Mouse (Mus musculus): ENCODE data around the gene Dmbt1. TPM values are rescaled to one million over a fixed set of nuclear protein-coding genes. Genes with fewer than 3 reads are reported as not detected.

Dmbt1 gene
- polyA plus RNA-seq, 1 experiment, result not detected

DNA sequence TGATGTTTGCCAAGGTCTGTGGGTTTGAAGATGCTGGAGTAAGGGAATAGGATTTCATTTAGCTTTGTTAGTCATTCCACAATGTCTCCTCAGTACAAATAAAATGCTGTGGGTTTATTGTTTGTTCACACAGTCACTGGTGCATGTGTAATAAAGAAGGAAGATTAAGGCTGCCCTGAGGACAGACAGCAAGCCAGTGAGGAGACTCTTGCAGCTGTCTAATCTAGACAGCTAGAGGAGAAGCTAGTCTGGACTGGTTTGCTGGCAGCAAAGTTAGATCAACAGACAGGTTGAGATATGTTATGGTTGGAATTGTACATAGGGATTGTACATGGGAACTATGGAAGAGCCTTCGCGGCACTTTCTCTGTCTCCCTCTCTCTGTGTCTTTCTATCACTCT lies 24.6 kb upstream of the Dmbt1 start:
- H3K36me3 ChIP-seq (ENCODE audit: control insufficient read depth, insufficient read depth, low read length, poor library complexity, severe bottlenecking), result no peaks in the 10 kb centered on the region
- no peak overlapping the region for H3K9ac ChIP-seq (ENCODE audit: low read depth, poor library complexity, severe bottlenecking)
- no peak overlapping the region for H3K27ac ChIP-seq (ENCODE audit: insufficient read depth, low read length)
- H3K4me1 ChIP-seq (ENCODE audit: control insufficient read depth, insufficient read depth, low read length), result no peaks in the 10 kb centered on the region
- H3K9me3 ChIP-seq (replicated peaks; ENCODE audit: control insufficient read depth, insufficient read depth, low read length, poor library complexity, severe bottlenecking), result peaks cover 5% of the 10 kb centered on the region
- no peak for TF ChIP-seq POLR2A (IDR thresholded peaks at IDR 0.05; ENCODE audit: insufficient read depth, low read length)
- no peaks in the 10 kb centered on the region for H3K27me3 ChIP-seq (ENCODE audit: control insufficient read depth, insufficient read depth, low read length, poor library complexity, severe bottlenecking)
- no peak overlapping the region for H3K4me3 ChIP-seq (ENCODE audit: low read depth, low read length)

DNA sequence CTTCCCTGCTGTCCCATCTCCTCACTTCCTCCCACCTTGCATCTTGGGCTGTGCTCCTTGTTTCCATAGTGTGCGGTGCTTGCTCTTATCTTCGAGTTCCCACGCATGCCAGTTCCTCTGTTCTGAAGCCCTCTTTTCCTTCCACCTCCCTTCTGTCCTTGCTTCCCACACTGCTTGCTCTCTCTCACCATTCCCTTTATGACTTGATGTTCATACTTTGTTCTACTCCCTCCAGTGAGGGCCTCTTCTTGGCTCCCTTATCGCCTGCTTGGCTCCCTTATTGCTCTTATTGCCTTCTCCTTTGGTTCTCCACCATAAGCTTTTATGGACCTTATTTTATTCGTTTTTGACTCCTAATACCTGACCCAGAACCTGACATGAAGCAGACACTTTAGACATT lies 22.7 kb upstream of the Dmbt1 start:
- no peak overlapping the region for H3K27ac ChIP-seq (ENCODE audit: insufficient read depth, low read length)
- no peaks in the 10 kb centered on the region for H3K36me3 ChIP-seq (ENCODE audit: control insufficient read depth, insufficient read depth, low read length, poor library complexity, severe bottlenecking)
- no peaks in the 10 kb centered on the region for H3K27me3 ChIP-seq (ENCODE audit: control insufficient read depth, insufficient read depth, low read length, poor library complexity, severe bottlenecking)
- H3K4me3 ChIP-seq (ENCODE audit: low read depth, low read length), result no peak overlapping the region
- peaks cover 5% of the 10 kb centered on the region for H3K9me3 ChIP-seq (replicated peaks; ENCODE audit: control insufficient read depth, insufficient read depth, low read length, poor library complexity, severe bottlenecking)
- no peak for TF ChIP-seq CTCF (IDR thresholded peaks at IDR 0.05; ENCODE audit: low read depth, low read length)
- no peaks in the 10 kb centered on the region for H3K4me1 ChIP-seq (ENCODE audit: control insufficient read depth, insufficient read depth, low read length)
- H3K9ac ChIP-seq (ENCODE audit: low read depth, poor library complexity, severe bottlenecking), result no peak overlapping the region

DNA sequence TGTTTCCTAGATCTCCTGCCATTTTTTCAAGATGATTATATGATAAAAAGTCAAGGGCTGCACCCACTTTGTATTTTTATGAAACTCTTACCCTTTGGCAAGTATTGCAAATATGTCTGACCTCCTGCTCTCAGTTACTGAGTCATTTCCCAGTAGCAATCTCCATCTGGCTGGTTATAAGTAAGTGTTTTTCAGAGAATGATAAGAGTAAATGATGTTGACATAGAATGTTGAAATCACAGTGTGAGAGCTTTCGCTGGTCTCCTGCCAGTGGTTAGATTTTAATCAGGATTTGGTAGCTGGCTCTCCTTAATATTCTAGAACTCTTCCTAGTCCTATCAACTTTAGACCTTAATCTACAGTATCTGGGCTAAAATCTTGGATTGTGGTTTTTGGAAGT lies 20.0 kb upstream of the Dmbt1 start:
- H3K9ac ChIP-seq (ENCODE audit: low read depth, poor library complexity, severe bottlenecking), result no peak overlapping the region
- no peaks in the 10 kb centered on the region for H3K36me3 ChIP-seq (ENCODE audit: control insufficient read depth, insufficient read depth, low read length, poor library complexity, severe bottlenecking)
- no peak overlapping the region for H3K4me3 ChIP-seq (ENCODE audit: low read depth, low read length)
- H3K27ac ChIP-seq (ENCODE audit: insufficient read depth, low read length), result no peak overlapping the region
- TF ChIP-seq POLR2A (IDR thresholded peaks at IDR 0.05; ENCODE audit: insufficient read depth, low read length), result no peak
- no peak for TF ChIP-seq CTCF (IDR thresholded peaks at IDR 0.05; ENCODE audit: low read depth, low read length)
- no peak for TF ChIP-seq EP300 (IDR thresholded peaks at IDR 0.05; ENCODE audit: insufficient read depth, low read depth, low read length)
- no peaks in the 10 kb centered on the region for H3K27me3 ChIP-seq (ENCODE audit: control insufficient read depth, insufficient read depth, low read length, poor library complexity, severe bottlenecking)
- no peaks in the 10 kb centered on the region; the same call in none of the 2 replicates for H3K9me3 ChIP-seq (replicated peaks; ENCODE audit: control insufficient read depth, insufficient read depth, low read length, poor library complexity, severe bottlenecking)
- H3K4me1 ChIP-seq (ENCODE audit: control insufficient read depth, insufficient read depth, low read length), result no peaks in the 10 kb centered on the region

DNA sequence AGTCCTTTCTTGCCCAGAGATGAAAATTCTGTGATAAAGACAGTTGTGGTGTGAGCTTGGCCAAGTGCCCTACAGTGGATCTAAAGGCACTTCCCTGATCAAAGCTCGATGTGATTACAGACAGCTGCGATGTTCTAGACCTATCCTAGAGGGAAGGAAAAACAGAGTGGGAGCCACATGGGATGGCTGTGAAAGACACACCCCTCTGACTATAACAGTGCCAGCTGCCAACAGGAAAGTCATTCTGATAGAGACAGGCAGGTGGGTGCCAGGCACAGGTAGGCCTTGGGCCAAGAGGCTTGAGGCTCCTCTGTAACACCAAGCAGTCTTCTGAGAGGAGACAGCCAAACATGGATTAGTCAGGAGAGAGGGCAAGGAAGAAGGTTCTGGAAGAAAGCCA lies 12.7 kb upstream of the Dmbt1 start:
- Histone ChIP-seq H3K4me3 (ENCODE audit: low read depth, low read length) (no peak overlapping the region), H3K27me3 (ENCODE audit: control insufficient read depth, insufficient read depth, low read length, poor library complexity, severe bottlenecking) (no peaks in the 10 kb centered on the region), H3K9me3 (replicated peaks; ENCODE audit: control insufficient read depth, insufficient read depth, low read length, poor library complexity, severe bottlenecking) (no peaks in the 10 kb centered on the region; the same call in none of the 2 replicates), H3K36me3 (ENCODE audit: control insufficient read depth, insufficient read depth, low read length, poor library complexity, severe bottlenecking) (no peaks in the 10 kb centered on the region), H3K27ac (ENCODE audit: insufficient read depth, low read length) (no peak overlapping the region), H3K9ac (ENCODE audit: low read depth, poor library complexity, severe bottlenecking) (no peak overlapping the region), H3K4me1 (ENCODE audit: control insufficient read depth, insufficient read depth, low read length) (no peaks in the 10 kb centered on the region)
- TF ChIP-seq CTCF (IDR thresholded peaks at IDR 0.05; ENCODE audit: low read depth, low read length) (no peak), EP300 (IDR thresholded peaks at IDR 0.05; ENCODE audit: insufficient read depth, low read depth, low read length) (no peak)

DNA sequence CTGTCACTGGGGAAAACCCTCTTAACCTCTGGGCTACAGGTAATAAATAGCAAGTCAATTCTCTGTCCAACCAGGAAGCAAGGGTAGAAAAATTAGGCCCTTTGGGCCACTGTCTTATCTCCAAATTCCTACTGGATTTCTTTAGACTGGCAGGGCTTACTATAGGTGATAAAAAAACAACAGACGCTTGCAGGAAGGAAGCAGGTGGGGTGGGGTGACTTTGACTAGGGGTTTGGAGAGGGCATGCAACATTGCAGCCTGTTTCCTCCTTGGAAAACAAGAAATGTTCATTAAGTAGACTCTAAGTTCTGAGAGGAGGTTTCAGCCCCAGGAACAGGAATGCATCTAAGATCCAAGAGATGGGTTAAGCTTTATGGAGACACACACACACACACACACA lies 7.0 kb upstream of the Dmbt1 start:
- Histone ChIP-seq H3K27me3 (ENCODE audit: control insufficient read depth, insufficient read depth, low read length, poor library complexity, severe bottlenecking) (no peaks in the 10 kb centered on the region), H3K4me1 (ENCODE audit: control insufficient read depth, insufficient read depth, low read length) (no peaks in the 10 kb centered on the region), H3K4me3 (ENCODE audit: low read depth, low read length) (no peak overlapping the region), H3K36me3 (ENCODE audit: control insufficient read depth, insufficient read depth, low read length, poor library complexity, severe bottlenecking) (no peaks in the 10 kb centered on the region), H3K27ac (ENCODE audit: insufficient read depth, low read length) (no peak overlapping the region), H3K9ac (ENCODE audit: low read depth, poor library complexity, severe bottlenecking) (no peak overlapping the region), H3K9me3 (replicated peaks; ENCODE audit: control insufficient read depth, insufficient read depth, low read length, poor library complexity, severe bottlenecking) (no peaks in the 10 kb centered on the region)
- TF ChIP-seq POLR2A (IDR thresholded peaks at IDR 0.05; ENCODE audit: insufficient read depth, low read length) (no peak), CTCF (IDR thresholded peaks at IDR 0.05; ENCODE audit: low read depth, low read length) (no peak), EP300 (IDR thresholded peaks at IDR 0.05; ENCODE audit: insufficient read depth, low read depth, low read length) (no peak)

DNA sequence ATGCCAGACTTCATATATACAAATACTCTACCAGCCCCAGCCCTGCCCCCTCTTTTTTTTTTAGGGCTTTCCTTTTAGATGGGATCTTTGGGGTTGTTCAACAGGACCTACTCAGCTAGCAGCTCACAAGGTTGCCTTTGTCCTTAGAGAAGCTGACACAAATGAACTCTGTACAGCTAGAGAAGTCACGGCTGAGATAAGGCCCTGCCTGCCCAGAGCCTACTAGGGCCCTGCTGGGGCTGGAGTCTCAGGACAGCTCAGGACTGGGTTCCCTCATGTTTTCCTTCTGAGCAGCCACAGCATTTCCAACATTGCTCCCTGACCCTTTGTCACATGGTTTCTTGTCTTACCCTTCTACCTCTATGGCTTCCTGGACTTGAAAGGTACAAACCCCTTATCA lies 4.3 kb upstream of the Dmbt1 start:
- no peaks in the 10 kb centered on the region for H3K4me1 ChIP-seq (ENCODE audit: control insufficient read depth, insufficient read depth, low read length)
- H3K4me3 ChIP-seq (ENCODE audit: low read depth, low read length), result no peak overlapping the region
- no peaks in the 10 kb centered on the region for H3K9me3 ChIP-seq (replicated peaks; ENCODE audit: control insufficient read depth, insufficient read depth, low read length, poor library complexity, severe bottlenecking)
- TF ChIP-seq POLR2A (IDR thresholded peaks at IDR 0.05; ENCODE audit: insufficient read depth, low read length) (no peak), EP300 (IDR thresholded peaks at IDR 0.05; ENCODE audit: insufficient read depth, low read depth, low read length) (no peak), CTCF (IDR thresholded peaks at IDR 0.05; ENCODE audit: low read depth, low read length) (no peak)
- H3K9ac ChIP-seq (ENCODE audit: low read depth, poor library complexity, severe bottlenecking), result no peak overlapping the region
- no peaks in the 10 kb centered on the region for H3K36me3 ChIP-seq (ENCODE audit: control insufficient read depth, insufficient read depth, low read length, poor library complexity, severe bottlenecking)
- no peak overlapping the region for H3K27ac ChIP-seq (ENCODE audit: insufficient read depth, low read length)
- H3K27me3 ChIP-seq (ENCODE audit: control insufficient read depth, insufficient read depth, low read length, poor library complexity, severe bottlenecking), result no peaks in the 10 kb centered on the region
